Mouse (Mus musculus): Measurements from ENCODE around the gene Rxra. TPM values are rescaled to one million over a fixed set of nuclear protein-coding genes. Genes with fewer than 3 reads are reported as not detected.

Gene Rxra
- polyA plus RNA-seq, 1 experiment from 2014 or later, result 9.5 TPM

DNA sequence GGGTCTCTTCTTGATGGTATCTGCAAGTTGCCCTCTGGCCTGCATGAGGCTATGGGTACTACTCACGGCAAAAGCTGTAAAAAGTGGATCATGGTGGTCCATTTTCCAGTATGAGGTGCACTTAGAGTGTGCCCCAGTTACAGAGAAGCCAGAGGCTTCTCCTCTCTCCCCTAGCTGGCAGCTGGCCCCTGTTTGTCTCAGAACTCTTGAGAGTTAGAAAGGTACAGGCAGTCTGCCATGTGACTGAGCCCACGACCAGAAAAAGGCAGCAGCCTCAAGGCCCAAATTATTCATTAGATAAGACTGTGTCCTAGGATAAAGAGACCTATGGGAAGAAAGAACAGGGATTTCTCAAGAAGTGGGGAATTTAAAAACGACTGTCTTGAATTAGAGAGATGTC, 30.8 kb upstream of the Rxra start:
- Histone ChIP-seq H3K9me3 (no peaks in the 10 kb centered on the region), H3K27me3 (peaks cover 26% of the 10 kb centered on the region; the same call in 1 of the 2 replicates), H3K4me3 (no peak overlapping the region), H3K36me3 (no peaks in the 10 kb centered on the region), H3K4me1 (peaks cover 21% of the 10 kb centered on the region), H3K9ac (replicated peaks) (no peak overlapping the region), H3K27ac (replicated peaks) (no peak overlapping the region), H3K4me2 (replicated peaks) (no peak overlapping the region)
- 52% methylated on average over 3 of the region's 3 CpGs for WGBS
- no peak for ATAC-seq (ENCODE audit: low FRiP score, low read depth)

DNA sequence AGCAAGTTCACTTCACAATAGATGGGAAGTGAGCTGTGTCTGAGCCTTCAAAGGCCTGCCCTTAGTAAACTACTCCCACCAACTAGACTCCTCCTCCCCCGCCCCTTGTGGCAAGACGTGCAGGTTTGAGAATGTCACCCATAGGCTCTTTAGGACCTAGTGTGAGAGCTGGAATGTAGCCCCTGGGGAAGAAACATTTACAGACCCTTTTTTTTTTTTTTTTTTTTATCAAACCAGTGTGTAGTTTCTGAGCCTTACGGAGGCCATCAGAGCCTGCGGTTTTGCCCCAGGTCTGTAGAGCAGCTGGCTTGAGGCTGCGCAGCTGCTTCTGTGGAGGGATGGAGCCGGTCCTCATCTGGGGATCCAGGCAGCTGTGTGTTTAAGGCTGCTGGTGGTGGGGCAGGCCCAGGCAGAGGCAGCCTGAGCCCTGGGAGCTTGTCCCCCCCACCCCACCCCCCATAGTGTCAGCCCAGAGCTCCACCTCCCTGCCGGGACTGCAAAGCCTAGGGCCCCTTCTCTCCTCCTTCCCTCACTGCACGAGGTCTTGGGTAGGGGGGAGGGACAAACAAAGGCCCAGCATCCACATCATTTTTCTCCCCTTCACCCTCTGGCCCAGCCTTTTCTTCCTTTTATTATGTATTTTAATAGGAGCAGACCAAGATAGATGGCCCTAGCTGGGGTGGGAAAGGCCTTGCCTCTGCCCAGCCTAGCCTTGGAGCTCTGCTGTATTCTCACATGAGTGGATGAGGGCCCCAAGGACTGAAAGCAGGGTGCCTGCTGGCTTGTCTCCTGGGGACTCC, 26.2 kb upstream of the Rxra start:
- Histone ChIP-seq H3K27ac (replicated peaks) (peak overlapping the region; percentile 70), H3K9me3 (no peaks in the 10 kb centered on the region), H3K4me1 (peaks cover 23% of the 10 kb centered on the region), H3K9ac (replicated peaks) (no peak overlapping the region), H3K36me3 (no peaks in the 10 kb centered on the region), H3K4me3 (no peak overlapping the region), H3K27me3 (peaks cover 41% of the 10 kb centered on the region), H3K4me2 (replicated peaks) (no peak overlapping the region)
- WGBS, result 15% methylated on average over 8 of the region's 8 CpGs
- ATAC-seq (ENCODE audit: low FRiP score, low read depth), result peak; percentile 66

DNA sequence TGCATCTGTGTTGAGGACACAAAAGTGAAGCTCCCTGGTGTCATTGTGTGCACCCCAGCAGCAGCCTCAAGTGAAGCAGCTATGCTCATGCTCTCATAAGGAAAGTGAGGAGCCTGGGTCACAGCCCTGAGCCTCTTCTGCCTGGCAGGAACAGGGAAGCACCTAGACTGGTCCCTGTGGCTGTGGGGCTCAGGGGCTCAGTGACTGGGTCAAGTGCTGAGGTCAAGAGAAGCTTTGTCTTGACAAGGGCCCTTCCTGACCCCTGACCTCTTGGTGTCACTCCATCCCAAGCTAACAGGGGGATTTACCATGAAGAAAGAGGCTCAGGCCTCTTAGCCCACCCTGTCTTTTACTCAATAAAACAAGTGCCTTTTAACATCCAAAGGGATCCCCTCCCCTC, 25.2 kb upstream of the Rxra start:
- H3K36me3 ChIP-seq, result no peaks in the 10 kb centered on the region
- ATAC-seq (ENCODE audit: low FRiP score, low read depth), result no peak
- peak overlapping the region; percentile 70; the same call in 1 of the 2 replicates for H3K27ac ChIP-seq (replicated peaks)
- no peak overlapping the region for H3K4me3 ChIP-seq
- peaks cover 23% of the 10 kb centered on the region for H3K4me1 ChIP-seq
- H3K27me3 ChIP-seq, result peaks cover 43% of the 10 kb centered on the region
- H3K4me2 ChIP-seq (replicated peaks), result no peak overlapping the region
- H3K9ac ChIP-seq (replicated peaks), result no peak overlapping the region
- no peaks in the 10 kb centered on the region for H3K9me3 ChIP-seq

DNA sequence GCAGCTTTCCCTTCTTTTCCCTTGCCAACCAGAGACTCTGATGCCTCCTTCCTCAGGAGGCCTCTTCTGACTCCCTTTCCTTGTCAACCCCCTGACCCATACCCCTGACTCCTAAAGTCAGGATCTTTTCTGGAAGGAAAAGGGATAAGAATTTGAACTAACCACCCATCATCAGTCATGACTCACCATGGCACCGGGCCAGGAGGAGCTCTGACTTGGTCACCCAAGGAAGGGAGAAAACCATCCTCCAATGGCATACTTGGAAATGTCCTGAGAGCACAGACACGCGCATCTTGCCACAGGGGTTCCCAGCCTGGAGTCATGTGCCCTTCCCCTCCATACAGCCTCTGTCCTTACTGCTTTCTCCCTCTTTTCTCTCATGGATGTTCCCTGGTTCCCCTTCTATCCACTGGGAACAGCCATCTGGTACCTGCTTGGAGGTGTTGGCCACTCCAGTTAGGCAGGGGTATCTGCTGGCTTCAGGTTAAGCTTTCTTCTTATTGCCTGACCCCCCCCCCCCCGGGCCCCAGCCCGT, 22.7 kb upstream of the Rxra start:
- peaks cover 23% of the 10 kb centered on the region for H3K4me1 ChIP-seq
- H3K36me3 ChIP-seq, result no peaks in the 10 kb centered on the region
- no peak overlapping the region for H3K27ac ChIP-seq (replicated peaks)
- 71% methylated on average over 5 of the region's 5 CpGs for WGBS
- ATAC-seq (ENCODE audit: low FRiP score, low read depth), result no peak
- no peak overlapping the region for H3K4me3 ChIP-seq
- H3K9me3 ChIP-seq, result no peaks in the 10 kb centered on the region
- H3K4me2 ChIP-seq (replicated peaks), result no peak overlapping the region
- no peak overlapping the region for H3K9ac ChIP-seq (replicated peaks)
- peaks cover 60% of the 10 kb centered on the region for H3K27me3 ChIP-seq

DNA sequence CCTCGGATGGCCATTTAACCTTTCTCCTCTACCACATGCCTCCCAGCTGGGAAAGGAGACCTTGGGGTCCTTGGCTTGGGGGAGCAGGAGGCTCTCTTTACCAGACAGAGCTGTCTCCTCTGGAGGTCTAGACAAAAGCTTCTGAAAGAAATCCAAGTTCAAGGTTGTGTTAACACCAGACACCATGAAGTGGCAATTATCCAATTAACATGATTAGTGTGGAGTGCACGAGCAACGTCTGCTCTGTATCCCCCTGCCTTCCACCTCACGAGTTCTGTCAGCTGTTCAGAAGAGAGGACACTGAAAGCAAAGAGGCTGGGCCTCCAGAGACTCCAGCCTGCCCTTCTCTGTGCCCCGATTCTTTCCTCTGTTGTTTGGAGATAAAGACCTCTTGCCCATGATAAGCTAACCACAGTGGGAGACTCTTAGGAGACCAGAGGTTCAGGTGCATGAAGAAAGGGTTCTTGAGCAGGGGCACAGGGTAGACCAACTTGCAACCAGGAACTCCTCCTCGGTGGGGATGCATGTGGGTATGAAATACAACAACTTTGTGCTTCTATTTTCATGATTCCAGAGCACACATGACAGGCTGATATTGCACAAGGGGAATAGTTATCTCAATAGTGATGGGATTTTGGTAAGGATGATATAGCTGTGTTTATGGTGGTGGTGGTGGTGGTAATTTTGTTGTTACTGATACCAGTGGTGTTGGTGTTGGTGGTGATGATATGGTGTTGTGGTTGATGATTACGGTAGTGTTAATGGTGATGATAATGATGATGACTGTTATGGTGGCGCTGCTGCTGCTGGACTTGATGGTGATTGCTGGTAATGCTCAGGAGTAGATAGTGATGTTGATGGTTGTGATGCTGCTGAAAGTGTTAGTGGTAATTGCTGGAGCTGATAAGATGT, 21.7 kb upstream of the Rxra start:
- ATAC-seq (ENCODE audit: low FRiP score, low read depth), result no peak
- Histone ChIP-seq H3K4me2 (replicated peaks) (no peak overlapping the region), H3K9ac (replicated peaks) (no peak overlapping the region), H3K4me1 (peaks cover 20% of the 10 kb centered on the region), H3K27me3 (peaks cover 58% of the 10 kb centered on the region), H3K4me3 (no peak overlapping the region), H3K36me3 (no peaks in the 10 kb centered on the region), H3K27ac (replicated peaks) (no peak overlapping the region), H3K9me3 (0 out of 2 replicates have a peak, but pooled peaks cover under 1% of the 10 kb centered on the region)
- 61% methylated on average over 8 of the region's 8 CpGs for WGBS

DNA sequence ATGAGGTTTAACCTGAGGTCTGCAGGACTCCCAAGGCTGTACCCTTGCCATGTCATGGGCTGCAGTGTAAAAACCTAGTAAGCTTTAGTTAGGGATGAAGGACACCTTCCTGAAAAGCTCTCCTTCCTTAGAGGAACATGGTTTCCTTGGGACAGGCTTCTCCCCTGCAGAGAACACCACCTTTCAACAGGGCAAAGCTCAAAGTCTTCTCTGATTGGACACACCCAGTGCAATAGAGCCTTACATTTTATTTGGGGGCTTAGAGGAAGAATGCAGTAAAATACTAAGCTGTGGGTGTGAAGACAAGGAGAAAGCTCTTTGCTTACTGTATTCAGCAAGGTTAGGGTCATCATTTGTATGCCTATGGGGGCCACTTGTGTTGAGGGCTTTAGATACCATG, 19.7 kb upstream of the Rxra start:
- no peaks in the 10 kb centered on the region for H3K36me3 ChIP-seq

DNA sequence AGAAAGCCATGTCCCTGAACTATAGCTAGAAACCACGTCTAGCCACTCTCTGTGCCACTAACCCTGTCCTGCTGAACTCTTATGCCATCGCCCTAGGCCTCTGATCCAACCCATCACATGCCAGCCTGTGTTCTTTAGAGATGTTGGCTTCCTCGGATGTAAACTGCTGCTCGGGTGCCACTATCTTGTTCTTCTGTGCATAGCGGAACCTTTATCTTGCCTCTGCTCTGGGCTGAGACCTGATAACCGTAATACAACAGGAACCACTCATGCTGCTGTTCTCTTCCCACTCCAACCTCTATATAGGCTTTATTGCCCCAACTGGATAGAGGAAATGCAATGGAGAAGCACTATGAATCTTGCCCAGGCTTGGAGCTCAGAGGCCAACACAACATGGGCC, 11.0 kb upstream of the Rxra start:
- H3K36me3 ChIP-seq, result no peaks in the 10 kb centered on the region
- H3K27ac ChIP-seq (replicated peaks), result no peak overlapping the region
- peaks cover 54% of the 10 kb centered on the region for H3K27me3 ChIP-seq
- ATAC-seq (ENCODE audit: low FRiP score, low read depth), result no peak
- WGBS, result 87% methylated on average over 6 of the region's 6 CpGs
- no peak overlapping the region for H3K9ac ChIP-seq (replicated peaks)
- H3K4me2 ChIP-seq (replicated peaks), result no peak overlapping the region
- H3K9me3 ChIP-seq, result no peaks in the 10 kb centered on the region
- H3K4me1 ChIP-seq, result peaks cover 18% of the 10 kb centered on the region
- no peak overlapping the region for H3K4me3 ChIP-seq

More for the DNA sequence above, 19.7 kb upstream of the Rxra start:
- ATAC-seq (ENCODE audit: low FRiP score, low read depth), result no peak
- peaks cover 7% of the 10 kb centered on the region; the same call in 1 of the 2 replicates for H3K4me1 ChIP-seq
- no peak overlapping the region for H3K4me2 ChIP-seq (replicated peaks)
- no peak overlapping the region for H3K9ac ChIP-seq (replicated peaks)
- H3K27ac ChIP-seq (replicated peaks), result no peak overlapping the region
- no peak overlapping the region for H3K4me3 ChIP-seq
- H3K27me3 ChIP-seq, result peaks cover 55% of the 10 kb centered on the region
- H3K9me3 ChIP-seq, result 0 out of 2 replicates have a peak, but pooled peaks cover 3% of the 10 kb centered on the region

DNA sequence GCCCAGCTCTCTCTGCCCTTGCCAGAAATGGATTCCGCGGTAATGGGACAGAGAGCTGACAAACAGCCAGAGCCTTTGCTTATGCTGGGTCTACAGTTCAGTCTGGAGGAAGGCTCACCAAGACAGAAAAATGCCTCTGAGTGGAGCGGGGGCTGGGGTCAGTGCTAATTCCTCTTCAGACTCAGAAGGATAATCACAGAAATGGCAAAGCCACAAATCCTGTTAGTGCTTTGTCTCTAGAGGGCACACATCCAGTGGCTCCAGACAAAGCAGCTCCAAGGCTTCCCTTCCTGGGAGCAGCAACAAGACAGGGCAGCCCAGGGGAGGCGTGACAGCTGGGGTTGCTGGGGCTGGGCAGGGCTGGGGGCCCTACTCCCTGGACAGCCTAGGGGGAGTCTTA, 9.5 kb upstream of the Rxra start:
- ATAC-seq (ENCODE audit: low FRiP score, low read depth), result peak; percentile 63
- Histone ChIP-seq H3K27me3 (peaks cover 49% of the 10 kb centered on the region), H3K4me2 (replicated peaks) (0 out of 2 replicates have a peak overlapping the region, but pooled peaks have one; percentile 14), H3K9ac (replicated peaks) (no peak overlapping the region), H3K36me3 (no peaks in the 10 kb centered on the region), H3K4me1 (peaks cover 31% of the 10 kb centered on the region), H3K9me3 (no peaks in the 10 kb centered on the region), H3K4me3 (no peak overlapping the region), H3K27ac (replicated peaks) (peak overlapping the region; percentile 55)
- 17% methylated on average over 4 of the region's 4 CpGs for whole genome bisulfite sequencing

DNA sequence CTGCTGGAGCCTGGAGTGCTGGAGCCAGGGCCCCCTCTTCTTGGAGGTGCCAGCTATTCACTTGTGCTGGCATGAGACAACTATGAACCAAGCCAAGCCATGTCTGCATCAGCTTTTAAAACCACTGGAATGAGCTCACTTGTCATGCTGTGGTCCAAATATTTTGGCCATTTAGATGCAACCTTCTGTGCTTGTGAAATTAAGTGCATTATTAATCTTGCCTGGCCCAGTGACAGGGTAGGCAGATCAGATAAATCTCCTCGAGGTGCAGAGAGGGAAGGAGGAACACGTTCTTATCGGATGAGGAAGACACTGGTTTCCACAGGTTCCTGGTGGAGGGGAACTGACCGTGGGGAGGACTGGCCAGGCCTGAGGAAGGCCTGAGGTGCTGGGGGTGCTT, 8.6 kb upstream of the Rxra start:
- no peaks in the 10 kb centered on the region for H3K36me3 ChIP-seq
- no peak overlapping the region for H3K9ac ChIP-seq (replicated peaks)
- no peak overlapping the region for H3K4me3 ChIP-seq
- ATAC-seq (ENCODE audit: low FRiP score, low read depth), result no peak
- peaks cover 35% of the 10 kb centered on the region for H3K4me1 ChIP-seq
- peaks cover 53% of the 10 kb centered on the region for H3K27me3 ChIP-seq
- no peak overlapping the region for H3K4me2 ChIP-seq (replicated peaks)
- WGBS, result 85% methylated on average over 4 of the region's 4 CpGs
- no peak overlapping the region for H3K27ac ChIP-seq (replicated peaks)
- no peaks in the 10 kb centered on the region for H3K9me3 ChIP-seq

DNA sequence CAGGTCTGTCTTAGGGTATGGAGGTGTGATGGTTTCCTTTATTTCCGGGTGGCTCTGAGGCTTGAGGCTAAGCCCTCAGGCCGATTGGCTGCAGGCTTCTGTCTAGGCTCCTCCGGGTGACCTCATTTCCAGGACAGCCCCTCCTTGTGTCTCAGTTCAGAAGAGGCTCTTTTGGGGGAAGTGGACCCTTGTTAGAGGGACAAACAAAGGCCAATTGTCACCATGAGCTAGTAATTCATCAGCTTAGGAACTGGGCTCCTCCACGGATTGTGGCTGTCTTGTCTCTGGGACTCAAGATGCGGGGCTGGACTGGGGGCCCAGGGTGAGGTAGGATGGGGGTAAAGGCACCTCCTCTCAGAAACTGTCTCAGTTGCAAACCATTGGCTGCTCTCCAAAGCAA, 5.5 kb upstream of the Rxra start:
- ATAC-seq (ENCODE audit: low FRiP score, low read depth), result no peak
- no peak overlapping the region for H3K4me2 ChIP-seq (replicated peaks)
- H3K9ac ChIP-seq (replicated peaks), result no peak overlapping the region

DNA sequence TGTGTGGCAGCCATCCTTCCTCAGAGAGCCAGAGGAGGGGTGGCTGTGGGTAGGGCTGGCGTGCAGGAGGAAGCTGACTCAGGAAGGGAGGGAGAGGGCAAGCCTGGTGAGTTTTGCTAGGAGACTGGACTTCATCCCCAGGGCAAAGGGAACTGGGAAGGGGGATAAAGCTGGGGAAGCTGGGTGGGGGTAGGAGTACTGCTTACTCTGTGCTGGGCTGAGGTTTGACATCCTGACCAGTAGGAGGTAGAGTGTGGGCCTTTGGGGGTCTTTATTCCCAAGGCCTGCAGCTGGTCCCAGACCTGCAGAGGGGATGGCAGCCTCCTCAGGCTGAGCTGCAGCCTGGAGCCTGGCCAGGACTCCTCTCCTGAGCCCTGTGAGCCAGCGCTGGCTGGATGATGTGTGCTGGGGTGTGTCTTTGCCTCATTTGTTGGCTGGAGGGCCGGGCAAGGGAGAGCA, 4.6 kb upstream of the Rxra start:
- ATAC-seq (ENCODE audit: low FRiP score, low read depth), result 0 out of 2 replicates have a peak, but pooled peaks have one; percentile 7
- 0 out of 2 replicates have a peak overlapping the region, but pooled peaks have one; percentile 4 for H3K9ac ChIP-seq (replicated peaks)
- 24% methylated on average over 3 of the region's 3 CpGs for WGBS

More for the DNA sequence above, 5.5 kb upstream of the Rxra start:
- no peaks in the 10 kb centered on the region for H3K9me3 ChIP-seq
- H3K4me1 ChIP-seq, result peaks cover 35% of the 10 kb centered on the region
- H3K27me3 ChIP-seq, result peaks cover 62% of the 10 kb centered on the region
- no peaks in the 10 kb centered on the region for H3K36me3 ChIP-seq
- 20% methylated on average over 5 of the region's 5 CpGs for WGBS
- H3K27ac ChIP-seq (replicated peaks), result no peak overlapping the region
- no peak overlapping the region for H3K4me3 ChIP-seq

More for the DNA sequence above, 4.6 kb upstream of the Rxra start:
- peak overlapping the region; percentile 22 for H3K27ac ChIP-seq (replicated peaks)
- H3K4me3 ChIP-seq, result no peak overlapping the region
- H3K4me2 ChIP-seq (replicated peaks), result no peak overlapping the region
- peaks cover 61% of the 10 kb centered on the region for H3K27me3 ChIP-seq
- no peaks in the 10 kb centered on the region for H3K36me3 ChIP-seq
- H3K9me3 ChIP-seq, result no peaks in the 10 kb centered on the region
- peaks cover 35% of the 10 kb centered on the region for H3K4me1 ChIP-seq

Measured in midbrain, embryonic 12.5 days (tissue).